Comparison of ENCODE assay signal across 26 mouse cellular contexts in the genomic region with DNA sequence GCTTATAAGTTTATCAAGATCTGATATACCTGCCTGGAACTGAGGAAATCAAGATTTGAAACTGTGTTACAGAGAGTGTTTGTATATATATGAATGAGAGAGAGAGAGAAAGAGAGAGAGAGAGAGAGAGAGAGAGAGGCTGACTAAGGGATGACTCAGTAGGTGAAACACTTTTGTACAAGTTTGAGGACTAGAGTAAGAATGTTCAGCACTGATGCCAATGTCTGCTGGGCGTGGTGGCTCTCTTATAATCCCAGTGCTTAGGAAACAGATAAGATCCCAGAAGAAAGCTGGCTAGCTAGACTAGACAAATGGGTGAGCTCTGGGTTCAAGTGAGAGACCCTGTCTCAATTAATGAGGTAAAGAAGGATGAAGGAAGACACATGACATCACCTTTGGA.
"Had no signal": no experiment of that assay in that cellular context is flagged by ENCODE, and none has a peak within 500 bp of the region (broad histone marks: within the 10 kb centered on the region; RNA-seq: fewer than 3 reads in every experiment).

No protein-coding gene starts in this region.

- H3K4me2 ChIP-seq: heart, embryonic 13.5 days; heart, embryonic 15.5 days; hindbrain, embryonic 13.5 days; hindbrain, embryonic 15.5 days; kidney, embryonic 15.5 days; limb, embryonic 13.5 days; limb, embryonic 15.5 days; liver, embryonic 12.5 days had no signal

- H3K27ac ChIP-seq: heart, embryonic 10.5 days; heart, embryonic 13.5 days; heart, embryonic 15.5 days; hindbrain, embryonic 13.5 days; hindbrain, embryonic 15.5 days; hindbrain, postnatal 0 days; kidney, embryonic 15.5 days; kidney, postnatal 0 days; limb, embryonic 13.5 days; limb, embryonic 15.5 days; liver, embryonic 12.5 days; liver, embryonic 14.5 days had no signal

- H3K9me3 ChIP-seq: heart, embryonic 10.5 days; heart, embryonic 13.5 days; heart, embryonic 15.5 days; hindbrain, embryonic 13.5 days; hindbrain, embryonic 15.5 days; kidney, embryonic 15.5 days; limb, embryonic 13.5 days; limb, embryonic 15.5 days; liver, embryonic 12.5 days had no signal

- H3K4me1 ChIP-seq: heart, embryonic 13.5 days; heart, embryonic 15.5 days; hindbrain, embryonic 13.5 days; hindbrain, embryonic 15.5 days had no signal

- DNase-seq: gastrocnemius, postnatal 10 days; gastrocnemius, postnatal 25 days; heart, adult 18-20 months; heart, postnatal 14 days; heart, postnatal 36 days; kidney, adult 11 months; kidney, adult 2 months; kidney, adult 9 months; kidney, postnatal 14 days; kidney, postnatal 36 days; layer of hippocampus, adult 9-11 months; layer of hippocampus, postnatal 36 days; left cerebral cortex, postnatal 4 days had no signal

- H3K27me3 ChIP-seq: heart, embryonic 13.5 days; heart, embryonic 15.5 days; hindbrain, embryonic 13.5 days; hindbrain, embryonic 15.5 days; kidney, embryonic 15.5 days; limb, embryonic 13.5 days; limb, embryonic 15.5 days had no signal

- ATAC-seq: hindbrain, postnatal 0 days; intestine, embryonic 16.5 days; liver, embryonic 12.5 days had no signal

- H3K36me3 ChIP-seq: heart, embryonic 10.5 days; heart, embryonic 13.5 days; heart, embryonic 15.5 days; hindbrain, embryonic 13.5 days; hindbrain, embryonic 15.5 days; kidney, embryonic 15.5 days; limb, embryonic 13.5 days; limb, embryonic 15.5 days; liver, embryonic 12.5 days had no signal

- H3K4me3 ChIP-seq: heart, embryonic 10.5 days; heart, embryonic 13.5 days; heart, embryonic 15.5 days; hindbrain, embryonic 13.5 days; hindbrain, embryonic 15.5 days; kidney, embryonic 15.5 days; limb, embryonic 13.5 days; limb, embryonic 15.5 days; liver, embryonic 12.5 days had no signal

- H3K9ac ChIP-seq: heart, embryonic 13.5 days; heart, embryonic 15.5 days; hindbrain, embryonic 13.5 days; hindbrain, embryonic 15.5 days; kidney, embryonic 15.5 days; limb, embryonic 13.5 days; limb, embryonic 15.5 days; liver, embryonic 12.5 days; liver, embryonic 14.5 days had no signal
